Mouse (Mus musculus): ENCODE measurements around the gene Utrn. TPM values are rescaled to one million over a fixed set of nuclear protein-coding genes. Genes with fewer than 3 reads are reported as not detected.

Utrn gene
- polyA plus RNA-seq, 1 experiment: 5.7 TPM

DNA sequence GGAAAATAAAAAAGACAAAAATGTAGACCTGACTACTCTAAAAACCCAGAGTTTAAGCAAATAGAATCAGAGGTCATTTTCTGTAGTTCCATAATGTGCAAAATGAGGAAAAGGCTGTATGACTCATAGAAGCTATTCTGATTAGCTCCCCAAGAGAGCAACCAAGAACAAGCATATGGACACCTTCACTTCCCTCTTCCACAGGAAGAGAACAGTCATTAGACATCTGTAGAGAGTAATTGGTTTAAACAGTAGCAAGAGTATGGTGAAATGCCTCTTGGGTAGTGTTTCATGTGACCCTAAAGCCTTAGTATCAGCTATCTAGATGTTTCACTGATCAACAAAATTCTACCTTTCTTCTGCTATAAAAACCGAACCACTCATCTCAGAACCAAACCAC, 133.5 kb downstream of the Utrn start:
- TF ChIP-seq CTCF (IDR thresholded peaks at IDR 0.05; ENCODE audit: control insufficient read depth, insufficient read depth, insufficient replicate concordance, low read depth, low read length): no peak
- TF ChIP-seq POLR2A (IDR thresholded peaks at IDR 0.05; ENCODE audit: control insufficient read depth, low read depth, low read length): no peak
- H3K27me3 ChIP-seq (ENCODE audit: control insufficient read depth, insufficient read depth, low read length): no peaks in the 10 kb centered on the region
- no peaks in the 10 kb centered on the region for H3K36me3 ChIP-seq (ENCODE audit: control insufficient read depth, insufficient read depth, low read length)
- H3K27ac ChIP-seq (ENCODE audit: control insufficient read depth, insufficient read depth, low read depth, low read length): no peak overlapping the region
- H3K4me1 ChIP-seq (ENCODE audit: control insufficient read depth, insufficient read depth, low read length): no peaks in the 10 kb centered on the region
- no peak overlapping the region for H3K4me3 ChIP-seq (ENCODE audit: control insufficient read depth, low read depth, low read length)

DNA sequence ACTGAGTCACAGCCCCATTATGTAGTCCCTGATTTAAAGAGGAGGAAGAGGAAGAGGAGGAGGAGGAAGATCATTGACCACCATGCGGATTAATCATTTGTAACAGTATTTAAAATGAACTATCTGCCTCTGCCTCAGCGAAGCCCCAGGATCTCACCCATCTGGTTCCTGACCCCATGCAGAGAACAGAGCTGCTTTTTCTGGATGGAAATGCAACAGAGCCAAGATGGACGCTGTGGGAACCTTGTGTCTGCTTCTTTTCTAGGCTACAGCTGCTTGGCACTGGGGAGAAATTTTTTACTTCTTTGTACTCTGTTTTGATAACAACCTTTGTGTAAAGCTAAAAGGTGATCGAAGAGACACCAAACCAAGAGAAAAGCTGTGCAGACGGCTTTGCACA, 137.7 kb downstream of the Utrn start:
- Histone ChIP-seq H3K4me1 (ENCODE audit: control insufficient read depth, insufficient read depth, low read length) (no peaks in the 10 kb centered on the region), H3K36me3 (ENCODE audit: control insufficient read depth, insufficient read depth, low read length) (no peaks in the 10 kb centered on the region)
- TF ChIP-seq CTCF (IDR thresholded peaks at IDR 0.05; ENCODE audit: control insufficient read depth, insufficient read depth, insufficient replicate concordance, low read depth, low read length): no peak
- TF ChIP-seq POLR2A (IDR thresholded peaks at IDR 0.05; ENCODE audit: control insufficient read depth, low read depth, low read length): no peak

DNA sequence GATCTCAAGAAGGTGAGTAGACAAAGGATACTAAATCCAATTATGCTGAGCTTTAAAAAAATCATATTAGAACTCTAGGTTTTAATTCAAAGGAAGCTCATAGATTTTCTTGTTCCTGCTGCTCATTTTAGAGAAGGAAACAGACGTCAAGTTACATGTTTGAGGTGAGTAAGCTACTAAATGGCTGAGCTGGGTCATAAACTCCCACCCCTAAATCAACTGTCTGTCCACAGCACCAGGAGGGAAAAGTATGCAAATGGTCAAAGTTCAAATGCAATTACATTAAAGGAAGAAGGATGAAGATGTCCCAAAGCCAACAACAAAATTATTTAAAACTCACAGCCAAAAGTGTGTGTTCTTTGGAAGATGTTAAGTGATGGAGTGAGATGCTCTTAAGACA, 139.5 kb downstream of the Utrn start:
- Histone ChIP-seq H3K36me3 (ENCODE audit: control insufficient read depth, insufficient read depth, low read length) (no peaks in the 10 kb centered on the region), H3K27ac (ENCODE audit: control insufficient read depth, insufficient read depth, low read depth, low read length) (no peak overlapping the region), H3K4me1 (ENCODE audit: control insufficient read depth, insufficient read depth, low read length) (no peaks in the 10 kb centered on the region), H3K4me3 (ENCODE audit: control insufficient read depth, low read depth, low read length) (no peak overlapping the region), H3K27me3 (ENCODE audit: control insufficient read depth, insufficient read depth, low read length) (no peaks in the 10 kb centered on the region)
- no peak for TF ChIP-seq POLR2A (IDR thresholded peaks at IDR 0.05; ENCODE audit: control insufficient read depth, low read depth, low read length)
- no peak for TF ChIP-seq CTCF (IDR thresholded peaks at IDR 0.05; ENCODE audit: control insufficient read depth, insufficient read depth, insufficient replicate concordance, low read depth, low read length)

More for the DNA sequence above, 137.7 kb downstream of the Utrn start:
- no peak overlapping the region for H3K4me3 ChIP-seq (ENCODE audit: control insufficient read depth, low read depth, low read length)
- no peak overlapping the region for H3K27ac ChIP-seq (ENCODE audit: control insufficient read depth, insufficient read depth, low read depth, low read length)
- H3K27me3 ChIP-seq (ENCODE audit: control insufficient read depth, insufficient read depth, low read length): no peaks in the 10 kb centered on the region

DNA sequence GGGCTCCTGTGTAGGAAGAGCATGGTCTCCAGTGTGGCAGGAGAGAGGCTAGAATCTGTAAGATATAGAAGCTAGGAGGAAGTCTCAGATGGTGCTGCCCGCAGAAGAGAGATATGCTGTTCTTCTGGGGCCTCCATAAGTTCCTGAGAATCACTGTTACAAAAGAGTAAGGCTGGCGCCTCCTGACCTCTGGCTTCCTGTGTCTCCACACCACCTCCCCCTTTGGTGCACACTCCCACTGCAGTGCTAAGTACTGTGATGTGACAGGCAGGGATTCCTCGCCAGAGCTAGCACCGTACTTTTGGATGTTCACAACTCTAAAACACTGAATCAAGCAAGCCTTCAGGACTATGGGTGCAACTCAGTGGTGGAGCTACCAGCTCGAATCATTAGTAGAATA, 140.1 kb downstream of the Utrn start:
- TF ChIP-seq POLR2A (IDR thresholded peaks at IDR 0.05; ENCODE audit: control insufficient read depth, low read depth, low read length): no peak
- no peak for TF ChIP-seq CTCF (IDR thresholded peaks at IDR 0.05; ENCODE audit: control insufficient read depth, insufficient read depth, insufficient replicate concordance, low read depth, low read length)
- no peak overlapping the region for H3K27ac ChIP-seq (ENCODE audit: control insufficient read depth, insufficient read depth, low read depth, low read length)
- no peaks in the 10 kb centered on the region for H3K36me3 ChIP-seq (ENCODE audit: control insufficient read depth, insufficient read depth, low read length)
- H3K27me3 ChIP-seq (ENCODE audit: control insufficient read depth, insufficient read depth, low read length): no peaks in the 10 kb centered on the region
- H3K4me3 ChIP-seq (ENCODE audit: control insufficient read depth, low read depth, low read length): no peak overlapping the region
- H3K4me1 ChIP-seq (ENCODE audit: control insufficient read depth, insufficient read depth, low read length): no peaks in the 10 kb centered on the region

DNA sequence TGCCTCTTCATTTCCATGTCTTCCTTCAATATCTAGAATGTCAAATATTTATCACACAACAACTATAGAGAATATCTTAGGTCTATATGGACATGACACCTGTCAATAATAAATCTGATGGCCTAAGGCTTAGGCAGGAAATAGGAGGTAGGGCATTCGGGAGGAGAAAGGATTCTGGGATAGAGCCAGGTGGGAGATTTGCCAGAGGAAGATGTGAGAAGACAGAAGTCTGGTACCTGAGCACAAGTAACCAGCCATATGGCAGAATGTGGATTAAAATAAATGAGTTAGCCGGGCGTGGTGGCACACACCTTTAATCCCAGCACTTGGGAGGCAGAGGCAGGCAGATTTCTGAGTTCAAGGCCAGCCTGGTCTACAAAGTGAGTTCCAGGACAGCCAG, 141.3 kb downstream of the Utrn start:
- Histone ChIP-seq H3K36me3 (ENCODE audit: control insufficient read depth, insufficient read depth, low read length) (no peaks in the 10 kb centered on the region), H3K27ac (ENCODE audit: control insufficient read depth, insufficient read depth, low read depth, low read length) (no peak overlapping the region), H3K4me1 (ENCODE audit: control insufficient read depth, insufficient read depth, low read length) (no peaks in the 10 kb centered on the region), H3K27me3 (ENCODE audit: control insufficient read depth, insufficient read depth, low read length) (no peaks in the 10 kb centered on the region), H3K4me3 (ENCODE audit: control insufficient read depth, low read depth, low read length) (no peak overlapping the region)
- TF ChIP-seq POLR2A (IDR thresholded peaks at IDR 0.05; ENCODE audit: control insufficient read depth, low read depth, low read length) (no peak), CTCF (IDR thresholded peaks at IDR 0.05; ENCODE audit: control insufficient read depth, insufficient read depth, insufficient replicate concordance, low read depth, low read length) (no peak)

DNA sequence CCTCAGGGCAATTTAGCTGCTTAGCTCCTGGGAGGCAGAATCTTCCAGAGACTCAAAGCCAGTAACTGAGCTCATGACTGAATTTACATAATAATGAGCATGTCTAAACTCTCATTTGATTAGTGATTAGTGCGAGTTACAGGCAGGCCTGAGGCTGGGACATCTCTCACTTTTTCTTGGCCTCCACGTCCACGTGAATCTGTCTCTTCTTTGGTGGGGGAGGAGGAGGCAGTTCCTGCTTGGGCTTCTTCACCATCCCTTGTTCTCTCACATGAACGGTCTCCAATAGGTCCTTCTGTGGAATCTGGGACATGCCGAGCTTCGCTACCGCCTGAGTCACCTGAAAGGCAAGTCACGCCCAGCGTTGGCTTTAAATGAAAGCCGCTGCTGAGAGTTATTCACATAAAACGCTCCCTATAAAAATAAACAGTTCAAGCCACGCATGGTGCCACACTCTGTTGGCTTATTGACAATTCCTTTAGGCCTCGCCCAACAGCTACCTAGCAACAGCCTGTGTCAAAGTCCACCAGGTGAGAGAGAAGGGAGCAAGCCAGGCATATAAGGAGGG, 143.0 kb downstream of the Utrn start:
- no peaks in the 10 kb centered on the region for H3K36me3 ChIP-seq (ENCODE audit: control insufficient read depth, insufficient read depth, low read length)
- no peak overlapping the region for H3K27ac ChIP-seq (ENCODE audit: control insufficient read depth, insufficient read depth, low read depth, low read length)
- no peaks in the 10 kb centered on the region for H3K4me1 ChIP-seq (ENCODE audit: control insufficient read depth, insufficient read depth, low read length)
- TF ChIP-seq CTCF (IDR thresholded peaks at IDR 0.05; ENCODE audit: control insufficient read depth, insufficient read depth, insufficient replicate concordance, low read depth, low read length) (no peak), POLR2A (IDR thresholded peaks at IDR 0.05; ENCODE audit: control insufficient read depth, low read depth, low read length) (no peak)
- no peak overlapping the region for H3K4me3 ChIP-seq (ENCODE audit: control insufficient read depth, low read depth, low read length)
- no peaks in the 10 kb centered on the region for H3K27me3 ChIP-seq (ENCODE audit: control insufficient read depth, insufficient read depth, low read length)

DNA sequence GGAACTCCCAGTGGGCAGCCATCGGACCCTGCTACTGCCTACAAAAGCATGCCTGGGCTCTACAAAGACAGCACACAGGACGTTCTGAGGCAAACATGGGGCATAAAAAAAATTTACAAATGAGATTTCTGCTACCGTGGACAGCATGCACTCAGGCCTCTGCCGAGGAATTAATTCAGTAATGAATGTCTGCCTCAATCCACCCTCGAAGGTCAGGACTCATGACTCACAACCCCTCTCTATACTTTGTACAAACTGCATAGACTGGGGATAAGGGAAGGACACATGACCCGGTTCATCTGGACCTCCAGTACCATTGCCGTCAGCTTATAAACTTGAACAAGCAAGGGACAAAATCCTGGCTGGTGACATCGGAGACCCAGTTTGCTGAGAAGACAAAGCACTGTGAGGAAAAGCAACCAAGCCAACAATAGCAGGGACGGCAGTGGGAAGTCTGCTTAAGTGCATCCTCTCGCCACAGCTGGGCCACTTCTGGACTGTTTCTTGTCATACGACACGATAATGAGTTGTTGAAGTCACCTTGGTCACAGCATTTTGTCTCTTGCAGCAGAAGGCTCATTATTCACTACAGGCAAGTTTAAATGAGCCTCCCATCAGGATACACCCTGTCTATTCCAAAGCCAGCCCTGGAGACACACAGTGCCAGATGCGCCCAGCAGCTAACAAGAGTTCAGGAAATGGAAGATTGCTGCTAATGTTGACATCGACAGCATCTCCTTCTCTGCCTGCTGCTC, 144.7 kb downstream of the Utrn start:
- no peaks in the 10 kb centered on the region for H3K36me3 ChIP-seq (ENCODE audit: control insufficient read depth, insufficient read depth, low read length)
- no peak for TF ChIP-seq POLR2A (IDR thresholded peaks at IDR 0.05; ENCODE audit: control insufficient read depth, low read depth, low read length)
- TF ChIP-seq CTCF (IDR thresholded peaks at IDR 0.05; ENCODE audit: control insufficient read depth, insufficient read depth, insufficient replicate concordance, low read depth, low read length): no peak

More for the DNA sequence above, 144.7 kb downstream of the Utrn start:
- no peaks in the 10 kb centered on the region for H3K4me1 ChIP-seq (ENCODE audit: control insufficient read depth, insufficient read depth, low read length)
- H3K27me3 ChIP-seq (ENCODE audit: control insufficient read depth, insufficient read depth, low read length): no peaks in the 10 kb centered on the region
- no peak overlapping the region for H3K27ac ChIP-seq (ENCODE audit: control insufficient read depth, insufficient read depth, low read depth, low read length)
- no peak overlapping the region for H3K4me3 ChIP-seq (ENCODE audit: control insufficient read depth, low read depth, low read length)

Data from testis, adult 2 months (tissue).